Mouse (Mus musculus) Muller cell, postnatal 12 days (primary cell): ENCODE data around the gene Npas3.

Experiments used
- DNase-seq: peaks from one replicate; pipeline ENCODE4 v3.0.0-alpha.2; 2015; ENCODE audit errors: inconsistent ontology term

The Npas3 gene

DNA sequence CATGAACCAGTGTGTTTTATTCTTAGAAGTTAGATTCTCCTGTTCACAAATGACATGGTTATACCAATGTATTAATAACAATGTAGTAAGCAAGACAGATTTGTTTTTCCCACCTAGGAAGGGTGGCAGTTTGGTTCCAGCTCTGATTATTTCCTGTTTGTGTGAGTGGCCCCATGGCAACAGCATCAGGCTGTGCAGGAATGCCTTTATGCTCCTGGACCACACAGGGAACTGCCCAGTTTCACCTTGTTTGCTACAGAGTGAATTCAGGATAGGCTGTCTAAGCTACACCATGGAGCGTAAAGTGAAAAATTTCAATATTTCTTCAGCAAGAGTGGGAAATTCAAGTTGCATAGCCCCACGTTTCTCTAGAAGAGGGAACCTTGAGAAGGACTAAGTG, 162.2 kb downstream of the Npas3 start:
- no peak for DNase-seq

DNA sequence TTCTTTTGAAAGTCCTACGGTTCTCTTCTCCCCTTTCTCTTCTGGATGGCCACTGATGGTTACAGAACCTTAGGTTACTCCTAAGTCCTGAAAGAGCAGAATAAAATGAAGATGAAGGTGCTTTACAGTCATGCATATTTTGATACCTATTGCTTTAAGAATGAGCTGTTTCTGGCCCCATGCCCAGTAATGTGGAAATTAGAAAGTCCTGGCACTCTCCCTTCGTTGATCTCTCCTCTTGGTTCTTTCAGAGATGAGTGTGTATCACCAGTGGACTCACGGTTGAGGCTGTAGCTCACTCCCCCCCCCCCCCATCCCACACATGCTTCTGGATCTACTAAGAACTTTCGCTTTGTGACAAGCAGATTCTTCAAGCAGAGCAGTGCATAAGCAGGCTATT, 167.6 kb downstream of the Npas3 start:
- peak; percentile 66 for DNase-seq

DNA sequence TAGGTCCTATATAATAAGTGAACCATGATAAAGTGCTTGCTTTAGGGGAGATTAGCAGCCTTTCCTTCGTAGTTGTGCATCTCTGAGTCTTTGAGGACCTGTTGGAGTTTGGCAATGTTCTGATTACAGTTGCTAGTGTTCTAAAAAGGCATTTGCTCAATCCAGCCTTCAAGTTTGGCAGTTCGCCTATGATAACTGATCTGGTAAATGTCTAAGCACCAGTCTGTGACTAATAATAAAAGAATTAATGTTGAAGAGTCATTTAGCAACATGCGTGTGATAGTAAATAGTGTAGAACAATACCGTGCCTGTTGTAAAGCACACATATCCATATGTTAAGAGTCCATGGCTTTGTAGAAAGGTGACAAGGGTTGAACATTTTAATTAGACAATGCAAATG, 173.2 kb downstream of the Npas3 start:
- DNase-seq = peak; percentile 87

DNA sequence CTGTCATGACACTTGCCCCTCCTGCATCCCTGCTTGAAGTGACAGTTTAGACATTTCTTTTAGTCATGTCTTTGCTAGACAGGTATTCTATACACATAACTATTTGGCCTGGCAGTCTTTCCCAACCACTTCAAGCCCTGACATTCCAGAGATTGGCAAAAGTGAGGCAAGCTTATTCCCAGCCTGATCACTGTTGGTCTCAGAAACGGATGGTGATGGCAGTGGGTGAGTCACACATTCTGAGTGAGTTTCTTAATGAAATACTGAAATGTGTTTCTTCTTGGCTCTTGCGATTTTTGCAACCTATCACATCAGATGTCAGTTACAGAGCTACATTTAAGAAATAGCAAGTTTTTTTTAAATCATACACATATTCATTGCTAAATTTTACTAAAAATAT, 175.2 kb downstream of the Npas3 start:
- peak; percentile 79 for DNase-seq

DNA sequence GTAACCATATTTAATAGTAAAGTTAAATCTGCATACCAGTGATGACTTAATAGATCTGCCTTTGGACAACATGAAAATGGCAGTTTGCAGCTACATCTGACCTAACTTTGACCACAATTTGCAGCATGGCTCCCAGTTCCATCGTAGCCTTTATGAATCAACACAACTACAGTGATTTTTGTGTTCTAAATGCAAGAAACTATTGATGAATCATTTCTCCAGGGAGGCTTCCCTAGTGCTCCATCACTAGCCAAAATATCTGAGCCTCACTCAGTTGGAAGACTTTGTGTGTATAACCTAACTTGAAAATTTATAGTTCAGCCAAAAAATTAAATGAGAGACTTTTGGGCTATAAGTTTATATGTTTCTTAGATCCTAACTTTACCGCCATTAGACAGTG, 177.5 kb downstream of the Npas3 start:
- DNase-seq = no peak

DNA sequence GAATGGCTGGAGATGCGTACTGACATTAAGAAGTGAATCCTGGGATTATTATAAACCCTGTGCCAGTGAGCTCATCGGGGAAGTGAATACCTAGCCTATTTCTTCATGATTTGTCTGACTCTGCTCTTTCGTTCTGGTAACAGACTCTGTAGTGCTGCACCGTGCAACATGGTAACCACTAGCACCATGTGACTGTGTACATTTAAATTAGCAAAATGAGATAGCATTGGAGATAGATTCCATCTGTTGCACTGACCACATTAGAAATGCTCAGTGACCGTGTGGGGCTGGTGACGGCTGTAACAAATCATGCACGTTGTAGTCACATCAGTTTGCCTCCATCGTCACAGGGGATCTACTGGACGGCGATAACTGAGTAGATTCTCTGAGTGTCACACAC, 178.7 kb downstream of the Npas3 start:
- DNase-seq = no peak

DNA sequence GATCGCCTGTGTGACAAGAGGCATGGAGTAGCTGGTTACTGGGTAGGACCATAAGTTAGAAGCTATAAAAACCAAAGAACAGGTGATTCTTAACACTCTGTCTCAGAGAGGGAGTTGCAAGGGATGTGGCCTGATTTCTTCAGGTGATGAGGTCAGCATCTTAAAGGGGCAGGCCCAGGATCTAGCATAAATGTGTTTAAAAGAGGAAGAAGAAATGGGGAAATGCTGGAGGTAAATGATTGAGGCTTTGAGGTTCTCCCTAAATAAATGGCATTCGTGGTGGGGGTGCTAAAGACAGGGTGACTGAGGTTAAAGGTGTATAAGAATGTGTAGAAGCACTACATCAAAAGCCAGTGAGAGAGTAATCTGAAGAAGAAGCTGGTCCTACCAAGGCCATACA, 193.6 kb downstream of the Npas3 start:
- DNase-seq = no peak

DNA sequence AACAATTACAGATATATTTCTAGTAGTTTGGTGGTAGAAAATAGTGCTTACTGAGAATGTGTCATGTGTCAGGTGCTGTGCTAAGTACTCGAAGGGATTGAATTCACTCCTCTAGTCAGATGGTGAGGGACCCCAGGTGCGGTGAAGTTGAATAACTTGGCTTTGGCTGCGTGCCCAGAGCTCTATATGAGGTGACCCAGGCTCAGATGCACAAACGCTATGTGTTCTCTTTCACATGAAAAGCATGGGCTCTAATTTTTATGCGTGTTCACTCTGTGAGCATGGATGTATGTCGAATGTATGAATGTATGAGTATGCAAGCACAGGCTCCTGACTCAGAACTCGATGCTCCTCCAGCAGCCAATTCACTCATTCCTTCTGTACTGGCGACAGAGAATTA, 199.0 kb downstream of the Npas3 start:
- no peak for DNase-seq

DNA sequence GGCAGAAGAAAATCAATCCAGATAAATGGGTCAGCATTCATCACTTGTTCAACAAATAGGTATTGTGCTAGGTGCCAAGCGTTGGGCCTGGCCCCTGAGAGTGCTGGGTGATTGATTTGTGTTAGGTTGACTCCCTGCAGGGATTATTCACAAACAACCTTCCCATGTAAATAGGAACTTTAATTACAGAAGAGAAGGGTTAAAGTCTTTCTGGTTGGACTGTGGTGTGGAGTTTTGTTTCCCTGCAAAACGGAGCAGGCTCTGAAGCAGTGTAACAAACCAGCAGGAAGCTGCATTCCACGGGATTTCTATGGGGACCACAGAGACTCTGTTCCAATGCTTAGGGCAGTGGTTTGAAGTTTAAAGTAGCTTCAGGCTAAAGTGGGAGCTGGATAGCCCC, 199.6 kb downstream of the Npas3 start:
- DNase-seq = peak; percentile 75

DNA sequence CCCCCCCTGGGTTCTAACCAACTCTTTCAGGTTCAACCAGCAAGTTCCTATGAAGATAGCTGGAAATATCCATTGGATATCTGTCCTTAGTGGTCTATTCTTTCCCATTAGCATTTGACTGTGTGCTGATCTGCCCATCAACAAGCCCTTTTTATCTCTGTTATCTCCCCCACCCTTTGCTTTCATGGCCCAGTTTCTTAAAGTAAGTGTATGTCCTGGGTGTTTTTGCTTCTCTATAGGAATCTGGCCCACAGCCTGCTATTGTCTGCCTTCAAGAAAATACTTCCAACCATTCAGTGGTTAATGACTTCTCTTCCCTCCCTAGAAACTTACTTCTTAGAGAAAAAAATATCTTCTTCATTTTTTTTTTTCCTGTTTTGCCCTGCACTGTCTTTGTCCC, 219.1 kb downstream of the Npas3 start:
- no peak for DNase-seq

DNA sequence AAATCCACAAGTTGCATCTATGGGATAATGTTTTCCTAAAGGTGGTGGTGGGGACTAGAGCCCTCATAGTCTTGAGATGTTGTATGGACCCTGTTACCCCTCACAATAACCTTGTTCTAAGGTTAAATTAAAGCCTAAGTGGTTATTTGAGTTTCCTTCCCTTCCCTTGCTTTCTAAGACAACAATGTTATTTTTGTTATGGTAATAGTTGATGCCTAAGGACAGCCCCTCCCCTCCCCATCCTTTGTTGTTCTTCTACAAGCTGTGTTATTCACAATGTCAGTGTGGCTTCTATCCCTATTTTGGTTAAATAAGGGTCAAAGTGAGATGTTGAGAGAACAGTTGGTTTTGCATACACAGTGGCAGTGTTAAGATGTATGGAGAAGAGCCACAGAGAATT, 226.0 kb downstream of the Npas3 start:
- no peak for DNase-seq

DNA sequence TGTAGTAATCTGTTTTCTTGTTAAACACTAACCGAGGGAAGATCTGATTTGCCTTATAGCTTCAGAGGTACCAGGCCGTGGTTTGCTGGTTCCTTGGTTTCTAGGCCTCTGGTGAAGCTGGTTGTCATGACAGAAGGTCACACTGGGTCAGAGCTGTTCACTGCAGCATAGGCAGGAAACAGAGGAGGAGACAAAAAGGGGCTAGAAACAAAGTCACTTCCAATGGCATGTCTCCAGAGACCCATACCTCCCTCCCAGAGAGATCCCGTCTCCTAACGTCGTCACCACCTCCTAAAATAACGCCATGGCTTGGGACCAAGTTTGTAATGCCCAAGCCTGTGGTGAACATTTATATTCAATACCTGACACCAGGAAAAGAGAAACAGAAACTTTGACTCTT, 236.4 kb downstream of the Npas3 start:
- DNase-seq = no peak

DNA sequence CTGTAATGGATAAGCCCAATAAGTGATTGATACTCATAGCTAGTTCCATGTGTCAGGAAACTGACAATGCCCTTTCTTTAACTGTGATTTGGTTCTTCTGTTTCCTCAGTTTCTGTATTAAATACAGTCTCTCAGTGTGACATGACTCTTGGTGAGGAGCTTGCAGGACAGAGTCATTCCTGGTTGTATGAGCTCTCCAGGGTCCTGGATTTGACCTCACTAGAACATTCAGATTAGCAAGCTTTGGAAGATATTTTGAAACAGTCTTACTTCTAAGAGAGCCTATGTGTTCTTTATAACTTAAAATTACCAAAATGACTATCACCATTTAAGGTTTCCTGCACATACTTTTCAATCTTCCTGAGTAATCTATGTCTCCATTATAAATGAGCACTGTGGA, 247.9 kb downstream of the Npas3 start:
- no peak for DNase-seq

DNA sequence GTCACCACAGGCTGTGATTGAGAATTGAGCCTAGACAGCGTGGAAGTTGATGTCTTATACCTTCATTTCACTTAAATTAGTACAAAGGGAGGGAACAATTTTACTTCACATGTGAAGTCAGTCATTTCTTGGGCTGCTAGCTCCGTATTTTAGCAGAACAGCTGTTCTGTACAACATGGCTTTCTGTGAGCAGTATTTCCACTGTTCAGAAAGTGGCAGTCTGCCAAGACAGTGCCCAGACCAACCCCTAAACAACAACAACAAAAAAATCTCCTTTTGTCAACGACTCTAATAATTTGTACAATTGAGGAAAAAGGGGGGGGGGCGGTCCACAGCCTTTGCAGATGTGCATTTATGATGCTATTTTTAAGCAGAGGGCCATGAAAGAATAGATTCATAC, 266.4 kb downstream of the Npas3 start:
- DNase-seq = no peak

DNA sequence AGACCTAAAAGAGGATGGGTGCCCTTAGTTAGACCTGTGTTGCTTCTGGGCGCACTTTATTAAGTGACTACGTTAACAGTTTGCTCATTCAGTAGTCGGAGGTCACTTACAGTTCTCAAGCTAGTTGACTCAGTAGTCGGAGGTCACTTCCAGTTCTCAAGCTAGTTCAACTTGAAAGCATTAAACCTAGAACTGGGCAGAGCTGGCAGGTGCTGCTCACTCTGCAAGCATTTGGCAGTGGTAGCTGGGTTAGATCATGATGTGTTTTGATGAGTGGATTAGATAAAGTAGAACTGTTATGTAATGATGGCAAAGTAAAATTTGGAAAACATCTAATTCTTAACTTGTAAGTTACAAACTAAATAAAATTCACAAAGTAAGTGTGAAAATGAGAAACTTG, 271.1 kb downstream of the Npas3 start:
- no peak for DNase-seq

DNA sequence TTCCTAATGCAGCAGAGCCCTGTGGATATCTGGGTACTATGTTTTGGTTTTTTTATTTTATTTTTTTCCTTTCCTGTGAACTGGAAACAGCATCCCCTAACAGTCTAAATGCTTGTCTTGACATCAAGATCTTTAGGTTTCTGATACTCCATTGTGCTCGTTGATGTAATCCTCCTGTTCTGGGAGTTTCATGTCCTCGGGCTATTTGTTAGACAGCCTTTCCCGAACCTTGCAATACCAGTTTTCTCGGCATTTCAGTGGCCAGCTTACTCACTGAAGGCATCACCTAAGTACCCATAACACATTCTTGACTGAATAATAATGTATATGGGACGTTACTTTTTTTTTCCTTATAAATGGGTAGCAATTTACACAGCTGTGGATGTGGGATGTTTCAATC, 274.2 kb downstream of the Npas3 start:
- DNase-seq = no peak

DNA sequence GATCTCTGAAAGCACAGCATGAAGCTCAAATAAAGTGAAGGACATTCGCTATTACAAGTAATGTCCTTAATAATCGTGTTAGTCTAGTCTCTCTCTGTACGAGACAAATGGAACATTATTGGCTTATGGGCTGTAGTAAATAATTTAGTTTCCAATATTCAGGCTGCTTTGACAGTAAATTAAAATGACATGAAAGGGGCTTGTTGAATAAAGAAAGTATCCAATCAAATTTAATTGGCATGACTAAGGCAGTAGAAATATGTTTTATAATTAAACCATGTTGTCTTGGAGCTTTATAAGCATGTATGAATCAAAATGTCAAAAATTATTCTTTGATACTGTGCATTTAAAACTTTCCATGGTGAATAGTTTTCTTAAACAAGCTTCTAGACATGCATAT, 278.6 kb downstream of the Npas3 start:
- peak; percentile 70 for DNase-seq

DNA sequence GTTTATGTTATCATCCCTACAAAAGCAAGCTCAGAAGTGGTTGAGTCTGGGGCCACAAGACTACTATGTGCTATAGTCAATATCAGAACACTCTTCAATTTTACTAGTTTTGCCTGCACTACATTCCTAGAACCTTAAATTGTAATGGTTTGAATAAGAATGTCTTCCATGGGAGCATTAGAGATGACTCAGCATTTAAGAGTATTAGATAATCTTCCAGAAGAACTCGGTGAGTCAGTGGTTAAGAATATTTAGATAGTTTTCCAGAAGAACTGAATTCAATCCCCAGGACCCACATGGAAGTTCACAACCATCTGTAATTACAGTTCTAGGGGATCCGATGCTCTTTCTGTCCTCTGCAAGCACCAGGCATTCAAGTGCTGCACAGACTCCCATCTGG, 280.9 kb downstream of the Npas3 start:
- DNase-seq = peak; percentile 33

DNA sequence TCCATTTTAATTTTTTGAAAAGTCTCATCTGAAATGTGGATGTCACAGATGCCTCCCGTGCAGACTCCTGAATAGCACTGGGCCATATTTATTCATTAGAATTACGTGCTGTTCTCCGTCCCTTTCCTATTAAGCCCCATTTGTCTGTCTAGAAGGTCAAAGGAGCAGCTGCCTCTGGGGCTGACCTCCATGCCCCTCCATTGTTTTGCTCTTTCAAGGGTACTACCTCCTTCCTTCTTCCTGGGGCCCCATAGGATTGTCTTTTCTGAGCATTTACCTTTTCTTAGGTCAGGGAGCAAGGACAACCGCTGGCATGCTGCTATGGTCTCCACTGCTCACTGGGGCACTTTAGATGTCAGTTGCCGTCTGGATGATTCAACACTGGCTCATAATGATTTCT, 288.3 kb downstream of the Npas3 start:
- no peak for DNase-seq

DNA sequence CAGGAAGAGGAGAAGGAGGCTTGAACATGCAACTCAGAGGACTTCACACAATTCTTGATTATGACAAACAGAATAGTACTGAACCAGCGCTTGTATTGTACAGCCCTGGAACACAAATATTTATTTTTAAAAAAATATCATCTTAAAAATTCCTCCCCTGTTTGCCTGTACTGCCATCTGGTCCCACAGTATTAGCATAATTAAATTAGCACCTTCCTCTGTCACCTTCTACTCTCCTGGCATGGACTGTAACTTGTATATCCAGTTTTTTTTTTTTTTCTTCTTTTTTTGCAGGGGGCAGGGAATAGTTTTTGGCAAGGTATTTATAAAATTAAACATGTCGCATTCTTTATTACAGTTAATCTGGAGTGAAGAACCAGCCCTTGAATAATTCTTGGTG, 307.9 kb downstream of the Npas3 start:
- DNase-seq = no peak

DNA sequence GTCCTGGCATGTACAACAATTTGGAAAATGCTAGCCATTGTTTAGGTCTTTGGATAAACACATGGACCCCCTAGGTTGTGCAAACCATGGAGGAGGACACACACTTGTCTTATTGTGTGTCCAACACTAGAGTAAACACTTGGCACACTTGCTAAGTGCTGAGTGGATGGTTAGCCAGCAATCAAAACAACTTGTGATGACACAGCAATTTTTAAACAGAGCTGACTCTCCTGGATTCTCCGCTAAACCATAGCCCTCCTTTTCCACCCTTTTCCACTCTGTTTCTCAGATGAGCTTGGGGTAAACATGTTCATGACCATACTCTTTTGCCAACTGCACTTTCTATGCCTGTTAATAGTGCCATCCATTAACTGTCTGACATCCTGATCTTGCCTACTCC, 309.8 kb downstream of the Npas3 start:
- no peak for DNase-seq

DNA sequence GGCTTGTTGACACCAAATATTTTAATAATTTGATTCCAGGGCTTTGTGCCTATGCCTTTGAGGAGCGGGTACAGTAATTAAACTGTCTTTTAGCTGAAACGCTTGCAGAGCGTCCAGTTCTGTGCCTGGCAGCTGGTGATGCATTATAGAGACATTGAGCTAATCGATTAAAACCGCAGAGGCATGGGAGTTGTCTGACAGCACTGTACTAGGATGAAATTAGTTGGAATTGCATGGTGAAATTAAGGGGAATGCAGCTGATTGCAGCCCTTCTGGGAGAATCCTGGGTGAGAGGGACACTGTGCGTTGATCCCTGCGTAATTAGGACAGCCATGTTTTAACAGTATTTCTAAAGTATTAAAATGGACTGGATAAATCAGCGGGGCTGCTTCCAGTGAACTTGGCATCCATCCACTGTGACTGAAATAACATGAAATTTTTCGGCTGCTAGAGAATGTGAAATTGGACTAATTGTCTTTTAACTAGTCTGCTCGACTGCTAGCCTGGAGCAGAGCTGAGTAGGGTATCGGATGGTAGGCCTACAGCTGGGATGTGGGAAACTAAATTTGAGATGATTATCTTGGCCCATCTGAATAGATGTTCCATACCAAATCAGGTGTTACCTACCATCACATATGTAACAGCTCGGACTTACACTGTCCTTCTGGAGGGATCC, 318.4 kb downstream of the Npas3 start:
- DNase-seq = peak; percentile 83

DNA sequence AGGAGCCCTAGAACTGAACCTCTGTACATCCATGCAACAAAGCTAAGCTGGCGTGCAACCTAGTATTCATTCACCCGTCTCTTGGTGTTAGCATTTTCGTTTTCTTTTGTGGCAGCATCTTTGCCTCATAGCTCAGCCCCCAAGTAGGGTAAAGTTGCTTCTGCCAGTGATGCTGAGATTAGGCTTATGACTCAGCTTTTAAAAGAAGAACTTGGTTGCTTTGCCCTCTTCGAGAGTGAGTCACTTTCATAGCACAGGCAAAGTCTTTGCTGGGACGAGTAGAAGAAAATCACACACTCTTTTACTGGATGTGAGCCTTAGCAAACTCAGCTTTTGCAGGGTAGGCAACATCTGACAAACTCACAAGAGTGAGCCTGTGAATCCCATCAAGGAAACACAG, 332.7 kb downstream of the Npas3 start:
- DNase-seq = peak; percentile 62

DNA sequence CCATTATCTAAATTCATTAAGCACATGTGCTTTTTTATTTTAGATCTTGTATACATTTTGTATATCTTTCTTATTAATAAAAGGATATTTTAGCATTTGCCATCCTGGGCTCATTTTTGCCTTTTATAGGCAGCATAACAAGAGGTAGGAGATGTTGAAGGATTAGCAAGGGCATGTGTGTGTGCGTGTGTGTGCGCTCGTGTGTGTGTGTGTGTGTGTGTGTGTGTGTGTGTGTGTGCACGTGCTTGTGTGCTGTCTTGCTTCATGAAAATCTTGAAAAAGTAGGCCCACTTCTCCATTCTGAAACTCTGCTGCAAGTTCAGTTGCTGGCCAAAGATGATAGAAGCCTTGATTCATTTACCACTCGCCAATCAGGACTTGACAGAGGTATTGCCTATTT, 338.8 kb downstream of the Npas3 start:
- no peak for DNase-seq
